Mouse (Mus musculus) lung, embryonic 14.5 days (tissue): ENCODE measurements around the gene Vamp8. TPM values are rescaled to one million over a fixed set of nuclear protein-coding genes. Genes with fewer than 3 reads are reported as not detected.

Experiments used
- ATAC-seq: fragments of 200-750 bp; cut with Nextera tagmentation; 2 replicates; pipeline ENCODE4 v1.8.0; 2017; ENCODE audit warnings: mild to moderate bottlenecking, moderate TSS enrichment, moderate library complexity; ENCODE audit not compliant: insufficient read depth
- DNase-seq: peaks from one replicate; pipeline ENCODE4 v3.0.0-alpha.2; 2015
- H3K27ac ChIP-seq: fragments of 300-500 bp; sonication (generic); 2 replicates; pipeline ENCODE4 v1.5.1; 2014; ENCODE audit warnings: low read depth, mild to moderate bottlenecking, moderate library complexity
- H3K27me3 ChIP-seq: fragments of 300-500 bp; sonication (generic); 2 replicates; pipeline ENCODE4 v1.6.1; 2014; ENCODE audit warnings: low read length, control low read depth; ENCODE audit not compliant: insufficient read depth
- H3K36me3 ChIP-seq: fragments of 300-500 bp; sonication (generic); 2 replicates; pipeline ENCODE4 v1.6.1; 2014; ENCODE audit warnings: control low read depth; ENCODE audit not compliant: insufficient read depth
- H3K4me1 ChIP-seq: fragments of 300-500 bp; sonication (generic); 2 replicates; pipeline ENCODE4 v1.6.1; 2014; ENCODE audit warnings: antibody characterized with exemption, control low read depth; ENCODE audit not compliant: insufficient read depth
- H3K4me2 ChIP-seq: fragments of 300-500 bp; sonication (generic); 2 replicates; pipeline ENCODE4 v1.6.1; 2014; ENCODE audit warnings: mild to moderate bottlenecking
- H3K4me3 ChIP-seq: fragments of 300-500 bp; sonication (generic); 2 replicates; pipeline ENCODE4 v1.5.1; 2014; ENCODE audit warnings: low read depth, low read length
- H3K9ac ChIP-seq: fragments of 300-500 bp; sonication (generic); 2 replicates; pipeline ENCODE4 v1.6.1; 2014
- H3K9me3 ChIP-seq: fragments of 300-500 bp; sonication (generic); 2 replicates; pipeline ENCODE4 v1.6.1; 2016; ENCODE audit warnings: low read depth, low read length, control low read depth
- CTCF ChIP-seq: IDR thresholded peaks from 2 replicates; pipeline ENCODE4 v1.5.1; 2016; ENCODE audit warnings: antibody characterized with exemption, low read depth
- WGBS: fragments of 180-500 bp; shearing (Covaris S2); extraction: QIAGEN DNeasy Blood & Tissue Kit; methylation state at CpG from one replicate; pipeline ENCODE4 v1.1.7; 2014; 5-methylcytosine and 5-hydroxymethylcytosine counted together
- polyA plus RNA-seq: library from polyadenylated mRNA; unstranded; fragments of >200 nt; fragmentation: Nextera tagmentation; extraction: Ambion mirVana; gene quantifications from 2 replicates; pipeline ENCODE4 v1.2.1, GENCODE M21; 2014

Vamp8 gene
- polyA plus RNA-seq, 1 experiment from 2014 or later = 132 TPM

DNA sequence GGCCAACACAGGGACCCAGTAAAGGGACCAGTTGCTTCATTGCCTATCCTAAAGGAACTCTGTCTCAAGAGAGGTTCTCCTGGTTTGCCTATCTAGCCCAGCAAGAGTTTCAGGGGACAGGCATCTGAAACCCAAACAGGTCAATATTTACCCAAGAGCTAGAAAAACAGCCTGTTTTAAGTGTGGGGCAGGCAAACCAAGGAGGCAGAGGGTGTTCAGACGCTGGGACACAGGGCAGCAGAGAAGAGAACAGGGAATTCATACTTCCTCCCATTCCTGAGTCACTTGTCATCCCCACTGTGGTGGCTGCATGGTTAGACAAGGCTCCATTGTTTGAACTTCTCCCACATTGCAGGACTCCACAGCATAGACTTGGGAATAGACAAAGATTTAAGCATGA, 18.9 kb downstream of the Vamp8 start:
- no peaks in the 10 kb centered on the region for H3K9me3 ChIP-seq
- H3K4me3 ChIP-seq = no peak overlapping the region
- DNase-seq (peak; percentile 15), ATAC-seq (peak; percentile 39; the same call in 1 of the 2 replicates)
- H3K4me2 ChIP-seq = 0 out of 2 replicates have a peak overlapping the region, but pooled peaks have one; percentile 7
- H3K9ac ChIP-seq = no peak overlapping the region
- WGBS = 4% methylated on average over 1 of the region's 1 CpGs
- TF ChIP-seq CTCF = no peak
- H3K27me3 ChIP-seq = no peaks in the 10 kb centered on the region
- H3K4me1 ChIP-seq = peaks cover 14% of the 10 kb centered on the region; the same call in 1 of the 2 replicates
- no peaks in the 10 kb centered on the region for H3K36me3 ChIP-seq
- H3K27ac ChIP-seq = peak overlapping the region; percentile 79

DNA sequence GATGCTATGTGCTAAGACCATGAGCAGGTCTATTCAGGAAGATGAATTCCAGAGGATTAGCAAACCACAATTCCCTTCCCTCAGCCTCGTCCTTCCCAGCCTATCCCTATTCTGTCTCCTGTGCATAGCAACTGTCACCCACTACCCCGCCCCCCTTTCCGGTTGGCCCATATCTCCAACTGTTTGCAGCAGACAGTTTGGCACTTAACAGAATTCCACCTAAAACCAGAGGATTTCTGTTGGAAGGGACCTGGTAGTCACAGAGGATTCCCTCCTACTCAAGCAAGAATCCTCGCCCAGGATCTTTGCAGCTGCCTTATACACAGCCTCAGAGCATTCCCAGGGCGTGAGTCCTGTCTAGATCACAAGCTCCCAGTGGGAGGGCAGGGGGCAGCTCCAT, 19.4 kb downstream of the Vamp8 start:
- Histone ChIP-seq H3K36me3 (no peaks in the 10 kb centered on the region), H3K4me2 (peak overlapping the region; percentile 7; the same call in 1 of the 2 replicates), H3K4me1 (peaks cover 14% of the 10 kb centered on the region; the same call in 1 of the 2 replicates), H3K27ac (peak overlapping the region; percentile 79), H3K4me3 (no peak overlapping the region), H3K9ac (no peak overlapping the region), H3K9me3 (no peaks in the 10 kb centered on the region), H3K27me3 (no peaks in the 10 kb centered on the region)
- 31% methylated on average over 5 of the region's 5 CpGs for WGBS
- no peak for TF ChIP-seq CTCF
- peak; percentile 55 for DNase-seq
- ATAC-seq = peak; percentile 61

DNA sequence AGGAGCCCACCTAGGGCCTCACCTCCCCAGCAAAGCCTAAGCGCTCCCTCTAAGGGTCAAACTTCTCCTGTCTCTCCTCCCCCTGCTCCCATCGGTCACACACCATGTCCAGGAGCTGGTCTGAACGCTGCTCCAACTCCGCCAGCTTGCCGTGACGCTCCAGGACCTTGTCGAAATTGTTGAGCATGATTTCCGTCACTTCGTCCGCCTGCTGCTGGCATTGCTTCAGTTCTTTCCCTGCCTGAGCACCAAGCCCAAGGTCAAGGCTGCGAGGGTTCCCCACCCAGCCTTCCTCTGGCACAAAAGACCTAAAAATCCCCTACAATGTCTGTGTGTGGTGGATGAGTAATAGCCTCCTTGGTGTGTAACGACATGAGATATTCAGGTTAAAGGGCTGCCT, 20.4 kb downstream of the Vamp8 start:
- DNase-seq (no peak), ATAC-seq (no peak)
- Histone ChIP-seq H3K4me1 (peaks cover 14% of the 10 kb centered on the region; the same call in 1 of the 2 replicates), H3K9me3 (no peaks in the 10 kb centered on the region), H3K4me2 (no peak overlapping the region), H3K36me3 (no peaks in the 10 kb centered on the region), H3K27me3 (no peaks in the 10 kb centered on the region), H3K9ac (no peak overlapping the region), H3K27ac (0 out of 2 replicates have a peak overlapping the region, but pooled peaks have one; percentile 12), H3K4me3 (no peak overlapping the region)
- WGBS = 68% methylated on average over 12 of the region's 12 CpGs
- no peak for TF ChIP-seq CTCF

DNA sequence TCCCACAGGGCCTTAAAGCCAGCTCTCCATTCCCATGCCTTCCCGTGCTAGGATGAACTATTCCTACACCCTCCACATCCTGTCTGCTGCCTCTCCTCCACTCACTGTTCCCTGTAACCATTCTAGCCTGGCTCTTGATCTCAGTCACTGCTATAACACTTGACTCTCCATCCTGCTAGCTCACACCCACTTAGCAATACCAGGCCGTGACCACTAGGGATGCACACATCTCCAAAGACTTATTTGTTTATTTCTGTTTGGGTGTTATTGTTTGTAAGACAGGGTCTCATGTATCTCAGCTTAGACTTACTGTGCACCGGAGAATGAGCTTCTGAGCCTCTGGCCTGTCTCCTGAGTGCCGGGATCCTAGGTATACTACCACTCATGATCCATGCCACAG, 20.9 kb downstream of the Vamp8 start:
- H3K27ac ChIP-seq = 0 out of 2 replicates have a peak overlapping the region, but pooled peaks have one; percentile 12
- DNase-seq (no peak), ATAC-seq (no peak)
- no peak overlapping the region for H3K9ac ChIP-seq
- no peaks in the 10 kb centered on the region for H3K27me3 ChIP-seq
- no peaks in the 10 kb centered on the region for H3K36me3 ChIP-seq
- TF ChIP-seq CTCF = peak; percentile 51
- WGBS = 76% methylated on average over 4 of the region's 4 CpGs
- H3K4me1 ChIP-seq = peaks cover 14% of the 10 kb centered on the region; the same call in 1 of the 2 replicates
- H3K4me3 ChIP-seq = no peak overlapping the region
- no peaks in the 10 kb centered on the region for H3K9me3 ChIP-seq
- H3K4me2 ChIP-seq = no peak overlapping the region

DNA sequence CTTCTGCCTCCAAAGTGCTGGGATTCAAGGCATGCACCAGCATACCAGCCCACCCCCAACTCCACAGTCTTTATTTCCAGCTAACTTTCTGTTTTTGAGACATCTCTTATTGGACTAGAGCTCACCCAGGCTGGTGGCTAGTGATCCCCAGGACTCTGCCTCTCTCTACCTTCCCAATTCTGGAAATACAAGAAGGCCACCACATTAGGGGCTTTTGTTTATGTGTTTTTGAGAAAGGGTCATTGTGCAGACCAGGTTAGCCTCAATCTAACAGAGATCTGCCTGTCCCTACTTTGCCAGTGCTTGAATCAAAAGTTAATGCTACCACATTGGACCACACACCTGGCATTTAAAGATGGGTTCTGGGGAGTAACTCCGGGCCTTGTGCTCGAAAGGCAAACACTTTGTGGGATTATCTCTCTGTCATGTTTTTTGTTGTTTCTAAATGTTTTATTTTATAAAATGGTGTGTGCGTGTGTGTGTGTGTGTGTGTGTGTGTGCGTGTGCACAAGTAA, 23.0 kb downstream of the Vamp8 start:
- Histone ChIP-seq H3K4me3 (no peak overlapping the region), H3K4me2 (no peak overlapping the region), H3K4me1 (0 out of 2 replicates have a peak, but pooled peaks cover 5% of the 10 kb centered on the region), H3K27ac (no peak overlapping the region), H3K36me3 (no peaks in the 10 kb centered on the region), H3K9ac (no peak overlapping the region), H3K9me3 (no peaks in the 10 kb centered on the region), H3K27me3 (no peaks in the 10 kb centered on the region)
- DNase-seq (no peak), ATAC-seq (no peak)
- 70% methylated on average over 4 of the region's 4 CpGs for WGBS
- TF ChIP-seq CTCF = no peak

DNA sequence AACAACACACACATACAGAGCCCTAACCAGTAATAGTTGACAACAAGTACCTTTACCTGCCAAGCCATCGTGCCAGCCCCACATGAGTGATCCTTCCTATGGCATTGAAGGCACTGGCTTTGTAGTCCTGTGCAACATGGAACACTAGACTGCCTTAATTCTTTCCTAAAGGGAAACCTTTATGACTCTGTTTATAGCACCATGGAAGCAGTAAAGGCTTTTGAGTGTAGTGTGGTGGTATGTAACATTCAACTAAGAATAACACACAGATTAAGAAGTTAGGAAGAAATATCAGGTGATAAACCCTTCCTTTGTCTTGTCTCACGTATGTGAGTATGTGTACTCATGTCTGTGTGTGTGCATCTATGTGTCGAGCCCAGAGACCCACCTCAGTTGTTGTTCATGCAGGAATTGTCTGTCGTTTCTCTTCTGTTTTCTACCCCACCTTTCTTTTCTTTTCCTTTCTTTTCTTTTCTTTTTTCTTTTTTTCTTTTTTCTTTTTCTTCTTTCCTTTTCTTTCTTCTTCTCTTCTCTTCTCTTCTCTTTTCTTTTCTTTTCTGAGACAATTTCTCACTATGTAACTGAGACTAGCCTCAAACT, 23.6 kb downstream of the Vamp8 start, which contains the start of gene Rnf181:
Gene Rnf181, minus strand, starts transcription at position 113 of the 600 bp plus-strand sequence.
- Histone ChIP-seq H3K4me3 (no peak within 1 kb of the TSS), H3K4me2 (no peak within 1 kb of the TSS), H3K4me1 (0 out of 2 replicates have a peak, but pooled peaks cover 5% of the 10 kb centered on the region), H3K9me3 (no peaks in the 10 kb centered on the region), H3K36me3 (no peaks in the 10 kb centered on the region), H3K27ac (no peak within 1 kb of the TSS), H3K27me3 (no peaks in the 10 kb centered on the region), H3K9ac (no peak within 1 kb of the TSS)
- no peak for DNase-seq
- no peak for TF ChIP-seq CTCF
- 75% methylated on average over 4 of the region's 4 CpGs for WGBS
- no peak for ATAC-seq

DNA sequence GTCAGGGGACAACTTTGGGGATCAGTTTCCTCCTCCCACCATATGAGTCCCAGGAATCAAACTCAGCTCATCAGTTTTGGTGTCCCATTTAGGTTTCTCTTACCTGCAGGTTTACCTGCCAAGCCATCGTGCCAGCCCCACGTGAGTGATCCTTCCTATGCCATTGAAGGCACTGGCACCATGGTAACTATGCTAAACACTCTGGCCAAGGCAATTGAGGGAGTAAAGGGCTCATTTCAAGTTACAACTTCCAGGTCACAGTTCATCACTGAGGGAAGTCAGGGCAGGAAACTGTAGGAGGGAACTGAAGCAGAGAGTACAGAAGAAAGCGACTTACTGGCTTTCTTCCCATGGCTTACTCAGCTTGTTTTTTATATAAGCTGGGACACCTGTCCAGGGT, 24.2 kb downstream of the Vamp8 start:
- Histone ChIP-seq H3K4me1 (0 out of 2 replicates have a peak, but pooled peaks cover 7% of the 10 kb centered on the region), H3K27me3 (no peaks in the 10 kb centered on the region), H3K36me3 (no peaks in the 10 kb centered on the region), H3K9me3 (no peaks in the 10 kb centered on the region), H3K27ac (no peak overlapping the region), H3K4me2 (no peak overlapping the region), H3K4me3 (no peak overlapping the region), H3K9ac (no peak overlapping the region)
- TF ChIP-seq CTCF = no peak
- ATAC-seq (no peak), DNase-seq (no peak)
- 69% methylated on average over 3 of the region's 3 CpGs for WGBS
